Mouse (Mus musculus) ES-Bruce4 (cell line): ENCODE measurements around the gene Fut4.

Source experiments
- CTCF ChIP-seq: IDR thresholded peaks from one replicate; pipeline ENCODE4 v1.8.1; 2011; ENCODE audit warnings: low read depth, low read length
- EP300 ChIP-seq: IDR thresholded peaks from 2 replicates; pipeline ENCODE4 v1.6.1; 2011; ENCODE audit warnings: low read depth, low read length; ENCODE audit not compliant: insufficient read depth
- POLR2A ChIP-seq: IDR thresholded peaks from one replicate; pipeline ENCODE4 v1.8.1; 2011; ENCODE audit warnings: low read length; ENCODE audit not compliant: insufficient read depth

- no peak for TF ChIP-seq POLR2A
- no peak for TF ChIP-seq EP300
- TF ChIP-seq CTCF, result no peak
Measured at GRCm38 (mm10) chr9:14752001-14752522, at the start of gene Fut4.
